Mouse (Mus musculus) cerebellum, adult 9-11 months (tissue): ENCODE results near the gene Msmp.
"Not testable (repeated sequence)": the region's sequence is repeated elsewhere in the genome, so short reads cannot be mapped to it uniquely, and the experiment has no call there.

ENCODE experiments used
- DNase-seq: peaks from one replicate; pipeline ENCODE4 v3.0.0; 2022

Gene Msmp

GRCm38 (mm10) chr4:43560976-43561375 is 23.3 kb downstream of the Msmp start:
- no peak for DNase-seq

DNA sequence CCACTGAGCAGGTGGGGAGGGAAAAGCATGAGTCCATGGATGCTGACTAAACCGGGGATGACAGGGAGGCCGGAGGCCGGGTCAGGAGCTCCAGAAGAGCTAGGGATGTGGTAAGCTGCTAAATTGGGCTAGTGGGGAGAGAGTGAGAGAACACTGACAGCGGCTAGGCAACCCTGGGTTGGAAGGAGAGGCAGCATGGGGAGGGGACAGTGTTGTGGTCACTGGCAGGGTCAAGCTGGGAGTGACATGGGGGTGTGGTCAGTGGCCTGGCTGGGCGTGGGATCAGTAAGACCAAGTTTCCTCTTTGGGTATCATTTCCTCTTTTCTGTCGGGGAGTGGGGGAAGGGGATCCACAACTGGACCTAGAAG is 24.1 kb downstream of the Msmp start:
- DNase-seq = no peak

DNA sequence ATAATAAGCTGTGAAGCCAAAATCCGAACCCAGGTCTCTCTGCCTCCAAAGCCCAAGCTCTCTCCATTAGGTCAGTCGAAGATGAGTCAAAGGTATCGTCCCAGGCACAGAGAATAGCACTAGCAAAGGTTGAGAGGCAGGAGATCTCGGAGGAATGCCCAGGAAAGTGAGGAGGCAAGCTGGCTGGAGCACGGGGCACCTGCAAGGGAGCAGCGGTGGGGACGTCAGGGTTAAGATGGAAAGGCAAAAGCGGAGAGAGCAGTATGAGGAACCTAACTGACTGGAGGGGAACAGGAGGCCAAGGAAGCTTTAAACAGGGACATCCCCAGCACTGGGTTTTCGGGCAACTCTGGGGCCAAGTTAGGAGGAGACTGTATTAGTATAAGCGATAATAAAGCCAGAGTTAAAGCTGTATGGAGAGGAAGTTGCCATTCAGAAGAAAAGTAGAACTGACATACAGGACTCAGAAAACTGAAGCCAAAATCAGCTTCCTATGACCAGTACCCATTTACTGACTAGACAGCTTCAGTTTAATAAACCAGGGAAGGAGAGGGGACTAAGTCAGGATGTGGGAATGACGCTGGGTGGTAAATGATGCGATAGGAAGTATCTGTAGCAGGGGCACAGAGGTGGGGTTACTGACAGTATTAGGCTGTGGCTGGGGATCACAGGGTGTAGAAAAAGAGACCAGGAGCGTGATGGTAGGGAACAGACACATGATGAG is 24.6 kb downstream of the Msmp start:
- DNase-seq = no peak

DNA sequence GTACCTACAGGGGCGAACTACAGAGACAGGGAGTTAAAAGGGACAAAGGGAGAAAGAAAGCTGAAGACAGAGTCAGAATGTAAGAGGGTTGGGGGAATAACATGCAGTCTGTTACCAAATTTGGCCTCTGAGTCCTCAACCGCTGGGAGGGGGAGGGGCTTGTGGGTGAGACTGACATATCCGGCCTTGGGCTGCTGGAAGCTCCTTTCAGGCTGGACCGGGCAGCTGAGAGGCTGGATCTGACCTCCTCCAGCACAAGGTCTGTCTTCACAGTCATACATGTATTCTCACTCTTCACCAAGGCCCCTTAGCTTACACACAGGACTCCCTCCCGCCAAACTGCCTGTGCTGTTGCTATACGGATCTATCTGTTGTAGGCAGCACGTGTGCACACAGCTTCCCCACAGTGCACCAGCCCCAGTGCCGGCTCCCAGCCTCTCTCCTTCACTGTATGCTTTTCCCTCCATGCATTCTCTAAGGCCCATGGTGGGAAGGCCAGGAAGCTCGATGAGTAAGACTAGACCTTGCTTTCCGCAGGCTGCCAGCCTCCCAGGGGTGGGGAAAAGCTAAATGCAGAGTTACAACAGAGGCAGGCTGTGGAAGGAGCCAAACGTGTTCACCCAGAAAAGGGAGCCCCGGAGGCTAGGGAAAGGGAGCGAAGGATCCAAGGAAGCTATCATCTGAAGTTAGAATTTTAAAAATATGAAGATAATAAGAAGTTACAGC is 25.5 kb downstream of the Msmp start:
- no peak for DNase-seq

DNA sequence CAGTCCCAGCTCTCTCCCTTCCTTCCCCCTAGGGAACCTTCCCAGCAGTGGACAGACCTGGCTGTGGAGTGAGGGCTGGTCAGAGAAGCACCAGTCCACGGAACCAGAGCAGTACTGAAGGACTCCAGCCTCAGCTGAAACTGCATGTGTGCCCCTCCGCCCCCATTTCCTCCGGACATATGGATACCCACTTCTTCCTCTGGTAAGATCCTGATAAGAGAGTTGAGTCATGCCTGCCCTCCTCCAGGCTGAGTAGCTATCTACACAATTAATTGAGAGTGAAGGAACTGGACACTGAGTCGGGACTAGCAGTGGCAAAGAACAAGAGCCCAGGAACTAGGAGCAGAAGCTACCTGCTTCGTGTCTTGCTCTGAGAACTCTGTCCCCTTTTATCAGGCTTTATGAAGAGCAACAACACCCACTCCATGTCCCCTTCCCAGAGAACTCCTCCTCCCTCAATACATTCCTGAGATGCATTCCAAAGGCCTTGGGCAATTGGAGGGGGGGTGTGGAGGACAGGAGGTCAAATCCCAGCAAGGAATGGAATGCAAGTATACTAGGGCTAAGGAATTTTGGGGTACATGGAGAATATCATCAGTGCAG is 26.2 kb downstream of the Msmp start:
- DNase-seq = no peak

GRCm38 (mm10) chr4:43555926-43556325 is 28.4 kb downstream of the Msmp start:
- DNase-seq = no peak

DNA sequence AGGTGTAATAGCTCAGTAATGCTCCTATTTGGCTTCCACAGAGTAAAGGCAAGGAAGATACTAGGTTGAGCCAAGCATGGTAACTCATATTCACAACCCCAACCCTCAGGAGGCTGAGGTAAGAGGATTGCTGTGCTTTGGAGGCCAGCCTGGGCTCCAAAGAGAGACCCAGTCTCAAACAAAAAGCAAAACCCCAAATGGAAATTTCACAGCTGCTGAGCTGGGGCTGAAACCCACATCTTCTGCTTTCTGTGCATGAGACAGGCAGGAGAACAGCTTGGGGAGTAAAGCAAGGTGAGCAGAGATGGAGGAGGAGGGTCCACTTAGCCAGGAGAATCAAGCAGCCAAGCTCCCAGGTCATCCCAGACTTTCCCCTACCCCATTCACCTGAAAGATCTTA is 30.4 kb downstream of the Msmp start:
- no peak for DNase-seq

GRCm38 (mm10) chr4:43552437-43552836 is 31.9 kb downstream of the Msmp start:
- no peak for DNase-seq

DNA sequence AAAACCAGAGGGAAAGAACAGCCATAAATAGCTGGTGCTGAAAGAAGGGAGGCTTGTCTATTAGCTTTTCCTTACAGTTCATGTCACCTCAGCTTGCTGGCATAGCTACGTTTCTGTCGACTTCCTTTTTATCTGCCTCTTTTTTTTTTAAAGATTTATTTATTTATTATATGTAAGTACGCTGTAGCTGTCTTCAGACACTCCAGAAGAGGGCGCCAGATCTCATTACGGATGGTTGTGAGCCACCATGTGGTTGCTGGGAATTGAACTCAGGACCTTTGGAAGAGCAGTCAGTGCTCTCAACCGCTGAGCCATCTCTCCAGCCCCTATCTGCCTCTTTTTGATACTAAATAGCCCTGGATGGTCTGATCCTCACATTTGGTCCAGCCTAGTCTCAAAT is 32.4 kb downstream of the Msmp start:
- DNase-seq = not testable (repeated sequence)

GRCm38 (mm10) chr4:43549055-43549454 is 35.2 kb downstream of the Msmp start:
- DNase-seq = no peak

DNA sequence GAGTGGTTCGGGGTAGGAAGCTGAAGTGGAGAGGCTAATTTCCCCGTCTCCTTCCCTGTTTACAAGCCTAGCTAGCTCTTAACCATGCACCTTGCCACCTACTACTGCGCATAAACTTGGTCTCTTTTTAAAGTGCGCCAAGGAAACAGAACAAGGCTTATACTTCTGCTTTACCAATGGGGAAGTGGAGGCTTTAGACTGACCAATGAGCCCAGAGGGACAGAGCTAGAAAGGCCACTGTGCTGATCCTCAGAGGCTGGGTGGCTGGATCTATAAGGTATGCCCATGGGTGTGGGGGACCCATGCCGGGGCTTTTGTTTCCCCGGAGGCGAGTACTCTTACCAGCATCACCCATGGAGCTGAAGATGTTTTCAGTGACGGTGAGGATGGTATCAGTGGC is 37.1 kb downstream of the Msmp start:
- DNase-seq = no peak

- no peak for DNase-seq
These were observed 37.8 kb downstream of the Msmp start for GRCm38 (mm10) chr4:43546375-43547047.

DNA sequence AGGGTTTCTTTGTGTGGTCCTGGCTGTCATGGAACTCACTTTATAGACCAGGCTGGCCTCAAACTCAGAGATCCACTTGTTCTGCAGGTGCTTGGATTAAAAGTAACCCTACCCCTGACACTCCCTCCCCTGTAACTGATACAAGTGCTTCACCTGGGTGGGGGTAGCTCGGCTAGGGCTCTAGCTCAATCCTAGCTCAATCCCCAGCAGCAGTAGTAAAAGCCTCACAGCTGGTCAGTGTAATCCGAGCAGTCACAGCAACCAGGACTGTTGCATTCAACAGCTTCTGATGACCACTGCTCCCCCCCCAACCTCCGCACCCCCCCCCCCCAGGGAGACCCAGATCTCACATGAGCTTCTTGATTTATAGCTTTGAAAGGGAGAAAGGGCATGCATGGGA is 42.2 kb downstream of the Msmp start:
- no peak for DNase-seq

GRCm38 (mm10) chr4:43536031-43536430 is 48.3 kb downstream of the Msmp start:
- DNase-seq = no peak

DNA sequence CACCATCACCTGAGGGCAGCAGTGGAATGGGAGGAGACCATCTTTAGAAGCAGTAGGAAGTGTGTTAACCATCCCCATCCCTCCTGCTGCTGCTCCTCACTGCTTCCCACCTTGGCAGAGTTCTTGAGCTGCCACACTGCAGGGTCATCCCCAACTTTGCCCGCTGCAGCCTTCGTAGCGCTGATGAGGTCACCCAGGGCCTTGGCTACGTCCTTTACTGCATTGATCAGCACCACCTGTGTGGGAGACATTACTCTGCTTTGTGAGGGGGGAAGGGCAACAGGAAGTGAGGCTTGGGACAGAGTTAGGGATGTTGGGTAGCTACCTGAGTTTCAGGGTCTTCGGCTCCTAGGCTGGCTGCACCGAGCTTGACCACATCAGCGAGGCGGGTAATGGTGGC is 48.7 kb downstream of the Msmp start:
- DNase-seq = no peak

- DNase-seq = no peak
These were observed 51.0 kb downstream of the Msmp start for GRCm38 (mm10) chr4:43533270-43533669.
